Mouse (Mus musculus): ENCODE data around the gene Olfr432. TPM values are rescaled to one million over a fixed set of nuclear protein-coding genes. Genes with fewer than 3 reads are reported as not detected.

Gene Olfr432
- not detected in 2 replicates for polyA plus RNA-seq (2015; fragmentation: Nextera tagmentation; extraction: Ambion mirVana)

GRCm38 (mm10) chr1:174048893-174049292, at the start of gene Olfr432:
Olfr432 (plus strand) TSS chr1:174049205.

GRCm38 (mm10) chr1:174031698-174032097, 17.3 kb upstream of the Olfr432 start, which contains the start of gene Ifi205:
Ifi205 (minus strand) TSS chr1:174031810.

GRCm38 (mm10) chr1:174040523-174041177, 8.4 kb upstream of the Olfr432 start, which contains the start of gene Olfr433:
Olfr433 (plus strand) TSS chr1:174040705.

GRCm38 (mm10) chr1:174066305-174066704, 17.3 kb downstream of the Olfr432 start, which contains the start of gene Olfr430:
Olfr430 (plus strand) TSS chr1:174066605.

GRCm38 (mm10) chr1:174084031-174084430, 35.0 kb downstream of the Olfr432 start, which contains the start of gene Olfr429:
Olfr429 (plus strand) TSS chr1:174084331.

GRCm38 (mm10) chr1:174096591-174096990, 47.6 kb downstream of the Olfr432 start, which contains the start of gene Olfr427:
Olfr427 (plus strand) TSS chr1:174096891.

Other genes with a start within 250 kb of the Olfr432 start
- 3.7 and 4.0 TPM in 2 replicates for gene Ifi211, start 136.2 kb upstream of the Olfr432 start, polyA plus RNA-seq (2015; fragmentation: Nextera tagmentation; extraction: Ambion mirVana)
- gene Mndal, start 106.7 kb upstream of the Olfr432 start, polyA plus RNA-seq (2015; fragmentation: Nextera tagmentation; extraction: Ambion mirVana) = 2.7 and 4.1 TPM in 2 replicates
- gene Ifi203, start 106.5 kb upstream of the Olfr432 start, polyA plus RNA-seq (2015; fragmentation: Nextera tagmentation; extraction: Ambion mirVana) = 2.6 and 2.8 TPM in 2 replicates
- gene Ifi202b, start 66.5 kb upstream of the Olfr432 start, polyA plus RNA-seq (2015; fragmentation: Nextera tagmentation; extraction: Ambion mirVana) = 0.12 TPM in 1 of 2 replicates, not detected in the other
- 1.5 and 2.1 TPM in 2 replicates for gene Ifi205, start 17.4 kb upstream of the Olfr432 start, polyA plus RNA-seq (2015; fragmentation: Nextera tagmentation; extraction: Ambion mirVana)
- not detected in 2 replicates for gene Olfr433, start 8.5 kb upstream of the Olfr432 start, polyA plus RNA-seq (2015; fragmentation: Nextera tagmentation; extraction: Ambion mirVana)
- gene Olfr430, start 17.4 kb downstream of the Olfr432 start, polyA plus RNA-seq (2015; fragmentation: Nextera tagmentation; extraction: Ambion mirVana) = not detected in 2 replicates
- gene Olfr429, start 35.1 kb downstream of the Olfr432 start, polyA plus RNA-seq (2015; fragmentation: Nextera tagmentation; extraction: Ambion mirVana) = not detected in 2 replicates
- gene Olfr427, start 47.7 kb downstream of the Olfr432 start, polyA plus RNA-seq (2015; fragmentation: Nextera tagmentation; extraction: Ambion mirVana) = not detected in 2 replicates
- gene Olfr231, start 72.0 kb downstream of the Olfr432 start, polyA plus RNA-seq (2015; fragmentation: Nextera tagmentation; extraction: Ambion mirVana) = not detected in 2 replicates
- gene Olfr424, start 82.3 kb downstream of the Olfr432 start, polyA plus RNA-seq (2015; fragmentation: Nextera tagmentation; extraction: Ambion mirVana) = not detected in 2 replicates
- not detected in 2 replicates for gene Olfr420, start 106.4 kb downstream of the Olfr432 start, polyA plus RNA-seq (2015; fragmentation: Nextera tagmentation; extraction: Ambion mirVana)
- gene Spta1, start 123.6 kb downstream of the Olfr432 start, polyA plus RNA-seq (2015; fragmentation: Nextera tagmentation; extraction: Ambion mirVana) = 0.06 and 0.10 TPM in 2 replicates
- not detected in 2 replicates for gene Olfr419, start 202.9 kb downstream of the Olfr432 start, polyA plus RNA-seq (2015; fragmentation: Nextera tagmentation; extraction: Ambion mirVana)

All from urinary bladder, postnatal 0 days (tissue).